Mouse (Mus musculus) MEL (cell line): ENCODE results near the gene Dupd1. TPM values are rescaled to one million over a fixed set of nuclear protein-coding genes. Genes with fewer than 3 reads are reported as not detected.

Experiments
- DNase-seq: peaks from one replicate; pipeline ENCODE4 v3.0.0; 2011; ENCODE audit warnings: low read depth, low spot score
- H3K27ac ChIP-seq: 2 replicates; pipeline ENCODE4 v1.5.1; 2012; ENCODE audit warnings: low read depth, mild to moderate bottlenecking, control low read depth, low read length, moderate library complexity; ENCODE audit not compliant: control insufficient read depth
- H3K27me3 ChIP-seq, 2 experiments: fragments of 150-350 bp in 1 of 2; sonication (generic) in 1 of 2; 2 replicates each; pipeline ENCODE4 v1.6.1; 2012; ENCODE audit warnings: low read length in 2 of 2, mild to moderate bottlenecking in 2 of 2, improper control_type of control experiment in 1 of 2, moderate library complexity in 1 of 2; ENCODE audit not compliant: insufficient read depth in 2 of 2, control insufficient read depth in 1 of 2
- H3K36me3 ChIP-seq, 2 experiments: 2 replicates each; pipeline ENCODE4 v1.6.1; 2012 to 2014; ENCODE audit warnings: low read length in 2 of 2, improper control_type of control experiment in 1 of 2, inconsistent platforms in 1 of 2, mild to moderate bottlenecking in 1 of 2; ENCODE audit not compliant: insufficient read depth in 2 of 2, control insufficient read depth in 1 of 2
- H3K4me1 ChIP-seq, 2 experiments: fragments of 150-350 bp in 1 of 2; sonication (generic) in 1 of 2; 2 replicates each; pipeline ENCODE4 v1.6.1; 2012; ENCODE audit warnings: low read length in 2 of 2, improper control_type of control experiment in 1 of 2, mild to moderate bottlenecking in 1 of 2; ENCODE audit not compliant: insufficient read depth in 2 of 2, control insufficient read depth in 1 of 2
- H3K4me3 ChIP-seq, 2 experiments: fragments of 150-350 bp in 1 of 2; sonication (generic) in 1 of 2; 2 replicates each; pipeline ENCODE4 v1.5.1; 2012; ENCODE audit warnings: low read depth in 2 of 2, low read length in 2 of 2, mild to moderate bottlenecking in 2 of 2, moderate library complexity in 2 of 2, control low read depth in 1 of 2, improper control_type of control experiment in 1 of 2; ENCODE audit not compliant: control insufficient read depth in 1 of 2, insufficient read depth in 1 of 2
- H3K79me2 ChIP-seq: 2 replicates; pipeline ENCODE4 v1.6.1; 2012; ENCODE audit warnings: mild to moderate bottlenecking, low read length, moderate library complexity; ENCODE audit not compliant: control insufficient read depth, poor library complexity, insufficient read depth
- H3K9ac ChIP-seq: 2 replicates; pipeline ENCODE4 v1.6.1; 2012; ENCODE audit warnings: low read depth, mild to moderate bottlenecking, control low read depth, low read length, moderate library complexity; ENCODE audit not compliant: control insufficient read depth, poor library complexity, severe bottlenecking
- H3K9me3 ChIP-seq: fragments of 150-350 bp; sonication (generic); replicated peaks from 2 replicates; pipeline ENCODE4 v1.6.1; 2012; ENCODE audit warnings: mild to moderate bottlenecking, low read length, improper control_type of control experiment, moderate library complexity; ENCODE audit not compliant: insufficient read depth
- BHLHE40 ChIP-seq: IDR thresholded peaks from 2 replicates; pipeline ENCODE4 v1.6.1; 2012; ENCODE audit warnings: low read depth, mild to moderate bottlenecking, inconsistent platforms, low read length, improper control_type of control experiment, borderline replicate concordance
- CTCF ChIP-seq, 3 experiments: IDR thresholded peaks in 2 of 3; conservative IDR thresholded peaks in 1 of 3; 2 replicates each; pipeline ENCODE4 v1.5.1; 2011 to 2012; ENCODE audit warnings: low read length in 3 of 3, low read depth in 2 of 3, mild to moderate bottlenecking in 2 of 3, improper control_type of control experiment in 1 of 3, inconsistent platforms in 1 of 3, mixed read lengths in 1 of 3, moderate library complexity in 1 of 3; ENCODE audit not compliant: control insufficient read depth in 1 of 3, insufficient read depth in 1 of 3, poor library complexity in 1 of 3, severe bottlenecking in 1 of 3
- E2F4 ChIP-seq: IDR thresholded peaks from 2 replicates; pipeline ENCODE4 v1.6.1; 2011; ENCODE audit warnings: low read depth, low read length, improper control_type of control experiment, borderline replicate concordance
- ELF1 ChIP-seq: IDR thresholded peaks from 2 replicates; pipeline ENCODE4 v1.6.1; 2014; ENCODE audit warnings: low read depth, mild to moderate bottlenecking, inconsistent platforms, low read length, improper control_type of control experiment, moderate library complexity
- EP300 ChIP-seq, 2 experiments: IDR thresholded peaks; 2 replicates each; pipeline ENCODE4 v1.6.1; 2011; ENCODE audit warnings: improper control_type of control experiment in 2 of 2, low read length in 2 of 2, low read depth in 1 of 2, mild to moderate bottlenecking in 1 of 2
- GABPA ChIP-seq: IDR thresholded peaks from 2 replicates; pipeline ENCODE4 v1.6.1; 2012; ENCODE audit warnings: low read depth, mild to moderate bottlenecking, inconsistent platforms, low read length, improper control_type of control experiment, moderate library complexity
- HCFC1 ChIP-seq: IDR thresholded peaks from 2 replicates; pipeline ENCODE4 v1.6.1; 2012; ENCODE audit warnings: low read depth, mild to moderate bottlenecking, inconsistent platforms, low read length, improper control_type of control experiment, moderate library complexity
- JUND ChIP-seq: IDR thresholded peaks from 2 replicates; pipeline ENCODE4 v1.6.1; 2011; ENCODE audit warnings: low read depth, mild to moderate bottlenecking, improper control_type of control experiment, low read length
- MAFK ChIP-seq: IDR thresholded peaks from 2 replicates; pipeline ENCODE4 v1.6.1; 2011; ENCODE audit warnings: low read depth, mild to moderate bottlenecking, low read length, improper control_type of control experiment, borderline replicate concordance
- MEF2A ChIP-seq: IDR thresholded peaks from 2 replicates; pipeline ENCODE4 v1.6.1; 2014; ENCODE audit warnings: low read depth, mild to moderate bottlenecking, inconsistent platforms, low read length, improper control_type of control experiment; ENCODE audit not compliant: poor library complexity, insufficient replicate concordance, severe bottlenecking; ENCODE audit errors: extremely low read depth
- MYB ChIP-seq: IDR thresholded peaks from 2 replicates; pipeline ENCODE4 v1.6.1; 2011; ENCODE audit warnings: mild to moderate bottlenecking, low read depth, low read length, improper control_type of control experiment
- MYC ChIP-seq: IDR thresholded peaks from 2 replicates; pipeline ENCODE4 v1.6.1; 2011; ENCODE audit warnings: low read depth, mild to moderate bottlenecking, low read length, improper control_type of control experiment, moderate library complexity
- POLR2A ChIP-seq, 2 experiments: IDR thresholded peaks; 2 replicates each; pipeline ENCODE4 v1.6.1; 2011 to 2012; ENCODE audit warnings: low read length in 2 of 2, mild to moderate bottlenecking in 2 of 2, control low read depth in 1 of 2, improper control_type of control experiment in 1 of 2, low read depth in 1 of 2, moderate library complexity in 1 of 2; ENCODE audit not compliant: control insufficient read depth in 1 of 2, insufficient read depth in 1 of 2, poor library complexity in 1 of 2
- POLR2AphosphoS2 ChIP-seq: IDR thresholded peaks from 2 replicates; pipeline ENCODE4 v1.6.1; 2011; ENCODE audit warnings: low read length, improper control_type of control experiment
- POLR2AphosphoS5 ChIP-seq: IDR thresholded peaks from 2 replicates; pipeline ENCODE4 v1.6.1; 2012; ENCODE audit warnings: low read depth, borderline replicate concordance, mild to moderate bottlenecking, inconsistent platforms, low read length, moderate library complexity, mixed read lengths
- RAD21 ChIP-seq: IDR thresholded peaks from 2 replicates; pipeline ENCODE4 v1.6.1; 2011; ENCODE audit warnings: mild to moderate bottlenecking, low read depth, low read length, improper control_type of control experiment
- SMC3 ChIP-seq: IDR thresholded peaks from 2 replicates; pipeline ENCODE4 v1.6.1; 2011; ENCODE audit warnings: low read depth, low read length, improper control_type of control experiment
- TAL1 ChIP-seq: IDR thresholded peaks from 2 replicates; pipeline ENCODE4 v1.6.1; 2012; ENCODE audit warnings: mild to moderate bottlenecking, inconsistent platforms, low read length, moderate library complexity, mixed read lengths
- TBP ChIP-seq: IDR thresholded peaks from 2 replicates; pipeline ENCODE4 v1.8.0; 2011; ENCODE audit warnings: low read depth, low read length, improper control_type of control experiment
- TCF12 ChIP-seq: IDR thresholded peaks from 2 replicates; pipeline ENCODE4 v1.6.1; 2014; ENCODE audit warnings: low read depth, mild to moderate bottlenecking, inconsistent platforms, low read length, improper control_type of control experiment, moderate library complexity
- UBTF ChIP-seq: IDR thresholded peaks from 2 replicates; pipeline ENCODE4 v1.6.1; 2012; ENCODE audit warnings: low read depth, mild to moderate bottlenecking, inconsistent platforms, low read length, improper control_type of control experiment, moderate library complexity, borderline replicate concordance; ENCODE audit not compliant: insufficient read depth
- USF1 ChIP-seq: IDR thresholded peaks from 2 replicates; pipeline ENCODE4 v1.6.1; 2014; ENCODE audit warnings: low read depth, mild to moderate bottlenecking, inconsistent platforms, low read length, improper control_type of control experiment, moderate library complexity
- ZC3H11A ChIP-seq: IDR thresholded peaks from 2 replicates; pipeline ENCODE4 v1.6.1; 2012; ENCODE audit warnings: low read depth, mild to moderate bottlenecking, inconsistent platforms, low read length, improper control_type of control experiment
- ZKSCAN1 ChIP-seq: IDR thresholded peaks from 2 replicates; pipeline ENCODE4 v1.6.1; 2012; ENCODE audit warnings: low read depth, mild to moderate bottlenecking, inconsistent platforms, low read length, improper control_type of control experiment, moderate library complexity
- polyA plus RNA-seq, 2 experiments: library from polyadenylated mRNA; stranded (reverse) in 1 of 2; unstranded in 1 of 2; fragments of >175 nt in 1 of 2; fragments of >200 nt in 1 of 2; gene quantifications; 2 replicates each; pipeline versions ENCODE4 v1.2.1 to v1.2.4; 2012; ENCODE audit warnings: low replicate concordance in 2 of 2, low read depth in 1 of 2; ENCODE audit not compliant: insufficient read length in 2 of 2, insufficient read depth in 1 of 2, missing spikeins in 1 of 2
- total RNA-seq: library from RNA; depleted of rRNA; stranded (reverse); fragments of 300-350 nt; gene quantifications from 2 replicates; pipeline ENCODE4 v1.2.3, GENCODE M21; 2012

The Dupd1 gene
- total and polyA plus RNA-seq, 3 experiments: not detected

DNA sequence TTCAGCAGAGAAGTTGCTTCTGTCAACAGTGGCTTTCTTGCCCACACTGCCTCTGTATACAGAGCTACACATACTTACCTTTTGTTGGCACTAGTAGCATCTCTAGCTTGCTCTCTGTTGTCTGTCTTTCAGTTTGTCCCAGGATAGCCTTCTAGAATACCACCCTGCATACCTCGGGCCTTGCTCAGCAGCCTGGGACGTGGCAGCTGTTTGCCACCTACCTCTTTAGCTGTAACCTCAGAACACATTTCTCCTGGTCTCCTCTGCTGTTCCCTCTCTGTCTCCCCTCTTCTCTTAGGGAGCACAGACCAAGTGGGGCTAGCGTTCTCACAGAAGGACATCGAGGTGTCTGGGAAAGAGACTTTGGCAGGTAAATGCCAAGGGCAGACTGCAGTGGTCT lies 28.1 kb upstream of the Dupd1 start:
- no peak overlapping the region for H3K9ac ChIP-seq
- no peaks in the 10 kb centered on the region for H3K27me3 ChIP-seq
- TF ChIP-seq RAD21 (no peak), POLR2AphosphoS5 (no peak), TCF12 (no peak), MYB (no peak), GABPA (no peak), MYC (no peak), HCFC1 (no peak), POLR2AphosphoS2 (no peak), TBP (no peak), E2F4 (no peak), TAL1 (no peak), ELF1 (no peak), USF1 (no peak), UBTF (no peak), EP300 (IDR thresholded peaks at IDR 0.05; ENCODE audit: low read depth in 1 of 2, low read length in 2 of 2) (no peak), POLR2A (IDR thresholded peaks at IDR 0.05; ENCODE audit: control insufficient read depth in 1 of 2, insufficient read depth in 1 of 2, low read depth in 1 of 2, low read length in 2 of 2, poor library complexity in 1 of 2) (no peak), MAFK (no peak), ZKSCAN1 (no peak)
- TF ChIP-seq, all 39 proteins: peak for 0
- H3K4me1 ChIP-seq: peaks cover 0 to 2% of the 10 kb centered on the region in 2 experiments; a peak in 1 of 4 replicates
- H3K79me2 ChIP-seq: no peaks in the 10 kb centered on the region
- H3K4me3 ChIP-seq: no peak overlapping the region
- H3K36me3 ChIP-seq: no peaks in the 10 kb centered on the region
- DNase-seq: no peak
- no peak overlapping the region for H3K27ac ChIP-seq
- no peaks in the 10 kb centered on the region for H3K9me3 ChIP-seq

GRCm38 (mm10) chr14:21741786-21742185 lies 27.4 kb upstream of the Dupd1 start:
- DNase-seq: peak; percentile 81
- H3K36me3 ChIP-seq: no peaks in the 10 kb centered on the region
- no peaks in the 10 kb centered on the region for H3K27me3 ChIP-seq
- H3K4me1 ChIP-seq: no peaks in the 10 kb centered on the region
- peak overlapping the region; percentile 42 for H3K9ac ChIP-seq
- H3K4me3 ChIP-seq: peak overlapping the region; percentile 11 to 36; a peak in 2 of 4 replicates
- no peak overlapping the region for H3K27ac ChIP-seq
- no peaks in the 10 kb centered on the region for H3K9me3 ChIP-seq
- TF ChIP-seq BHLHE40 (peak; percentile 42; the same call in 1 of the 2 replicates), JUND (peak; percentile 37; the same call in 1 of the 2 replicates), SMC3 (peak; percentile 92), ZC3H11A (peak; percentile 90), USF1 (no peak), POLR2A (IDR thresholded peaks at IDR 0.05; ENCODE audit: control insufficient read depth in 1 of 2, insufficient read depth in 1 of 2, low read depth in 1 of 2, low read length in 2 of 2, poor library complexity in 1 of 2) (no peak), ELF1 (no peak), CTCF (IDR thresholded peaks at IDR 0.05 in 2 of 3, conservative IDR thresholded peaks at IDR 0.05 in 1 of 3; ENCODE audit: control insufficient read depth in 1 of 3, insufficient read depth in 1 of 3, low read depth in 2 of 3, low read length in 3 of 3, poor library complexity in 1 of 3, severe bottlenecking in 1 of 3) (peak; percentile 97 to 99 (median 99)), MEF2A (no peak)
- no peaks in the 10 kb centered on the region for H3K79me2 ChIP-seq
